15 mouse cellular contexts compared by ENCODE assay signal in the genomic region with DNA sequence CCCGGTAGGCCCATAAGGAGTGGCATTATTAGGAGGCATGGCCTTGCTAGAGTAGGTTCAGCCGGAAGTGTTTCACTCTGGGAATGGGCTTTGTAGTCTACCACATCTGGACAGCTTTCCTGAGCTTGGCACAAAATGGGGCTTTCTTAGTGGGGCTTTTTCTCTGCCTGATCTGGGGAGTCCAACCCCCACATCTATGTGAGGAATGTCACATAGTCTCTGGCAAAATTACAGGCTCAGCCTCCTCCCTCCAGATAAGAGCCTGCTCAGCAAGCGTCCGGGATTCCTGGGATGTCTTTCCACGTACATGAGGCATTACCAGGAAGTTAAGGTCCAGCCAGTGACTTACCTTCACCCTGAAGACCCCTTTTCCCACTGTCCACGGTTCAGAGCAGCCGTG. TPM values are rescaled to one million over a fixed set of nuclear protein-coding genes. Genes with fewer than 3 reads are reported as not detected.
DNase-seq lines count a peak whose midpoint lies in the region; ATAC-seq and TF ChIP-seq lines count a peak whose summit lies in the region.
"Had no signal": no experiment of that assay in that cellular context is flagged by ENCODE, and none has a peak within 500 bp of the region (broad histone marks: within the 10 kb centered on the region; RNA-seq: fewer than 3 reads in every experiment).

No protein-coding gene starts in this region.

- H3K9me3 ChIP-seq in heart, embryonic 10.5 days = no peaks in the 10 kb centered on the region
- H3K9me3 ChIP-seq in intestine, embryonic 15.5 days = no peaks in the 10 kb centered on the region
- no peaks in the 10 kb centered on the region for H3K9me3 ChIP-seq in lung, embryonic 15.5 days
- H3K9me3 ChIP-seq in midbrain, embryonic 16.5 days (replicated peaks; ENCODE audit: control insufficient read depth, low read length, poor library complexity, severe bottlenecking) = no peaks in the 10 kb centered on the region
- H3K9me3 ChIP-seq: embryonic facial prominence, embryonic 15.5 days; hindbrain, embryonic 12.5 days had no signal

- peak overlapping the region; percentile 92 for H3K27ac ChIP-seq in heart, embryonic 10.5 days
- H3K27ac ChIP-seq in bone marrow macrophage, adult 2 months (ENCODE audit: insufficient read depth, low read depth, low read length) = peak overlapping the region; percentile 99
- H3K27ac ChIP-seq in intestine, embryonic 15.5 days = peak overlapping the region; percentile 22; the same call in 1 of the 2 replicates
- H3K27ac ChIP-seq in lung, embryonic 15.5 days = peak overlapping the region; percentile 92
- no peak overlapping the region for H3K27ac ChIP-seq in midbrain, embryonic 16.5 days (ENCODE audit: low read length)
- H3K27ac ChIP-seq: hindbrain, embryonic 12.5 days had no signal

- H3K27me3 ChIP-seq in heart, embryonic 10.5 days (ENCODE audit: insufficient read depth, poor library complexity, severe bottlenecking) = no peaks in the 10 kb centered on the region
- H3K27me3 ChIP-seq in intestine, embryonic 15.5 days (replicated peaks) = no peaks in the 10 kb centered on the region
- H3K27me3 ChIP-seq in lung, embryonic 15.5 days = no peaks in the 10 kb centered on the region
- no peaks in the 10 kb centered on the region for H3K27me3 ChIP-seq in midbrain, embryonic 16.5 days (ENCODE audit: control insufficient read depth, insufficient read depth, low read depth, low read length)
- H3K27me3 ChIP-seq: embryonic facial prominence, embryonic 15.5 days; hindbrain, embryonic 12.5 days had no signal

- H3K4me3 ChIP-seq in heart, embryonic 10.5 days = no peak overlapping the region; the same call in 1 of the 2 replicates
- no peak overlapping the region for H3K4me3 ChIP-seq in bone marrow macrophage, adult 2 months (ENCODE audit: insufficient read depth, low read length)
- no peak overlapping the region for H3K4me3 ChIP-seq in intestine, embryonic 15.5 days (replicated peaks)
- H3K4me3 ChIP-seq in lung, embryonic 15.5 days = no peak overlapping the region
- no peak overlapping the region for H3K4me3 ChIP-seq in midbrain, embryonic 16.5 days (ENCODE audit: low read depth, low read length)
- H3K4me3 ChIP-seq: embryonic facial prominence, embryonic 15.5 days; hindbrain, embryonic 12.5 days; myocyte had no signal

- H3K4me2 ChIP-seq in intestine, embryonic 15.5 days (replicated peaks) = no peak overlapping the region
- no peak overlapping the region for H3K4me2 ChIP-seq in lung, embryonic 15.5 days
- no peak overlapping the region for H3K4me2 ChIP-seq in midbrain, embryonic 16.5 days (ENCODE audit: low read length)
- H3K4me2 ChIP-seq: embryonic facial prominence, embryonic 15.5 days; hindbrain, embryonic 12.5 days had no signal

- H3K9ac ChIP-seq in intestine, embryonic 15.5 days = no peak overlapping the region
- no peak overlapping the region for H3K9ac ChIP-seq in lung, embryonic 15.5 days
- H3K9ac ChIP-seq in midbrain, embryonic 16.5 days (ENCODE audit: low read depth, low read length) = no peak overlapping the region
- H3K9ac ChIP-seq: embryonic facial prominence, embryonic 15.5 days; forebrain, postnatal 0 days; hindbrain, embryonic 12.5 days had no signal

- H3K4me1 ChIP-seq in heart, embryonic 10.5 days = peaks cover 57% of the 10 kb centered on the region
- H3K4me1 ChIP-seq in bone marrow macrophage, adult 2 months (ENCODE audit: control insufficient read depth, insufficient read depth, low read length) = peaks cover 50% of the 10 kb centered on the region
- peaks cover 22% of the 10 kb centered on the region for H3K4me1 ChIP-seq in intestine, embryonic 15.5 days (replicated peaks)
- peaks cover 40% of the 10 kb centered on the region for H3K4me1 ChIP-seq in lung, embryonic 15.5 days
- H3K4me1 ChIP-seq in midbrain, embryonic 16.5 days (ENCODE audit: control insufficient read depth, insufficient read depth, low read length) = no peaks in the 10 kb centered on the region

- ATAC-seq in intestine, embryonic 15.5 days = no peak
- no peak for ATAC-seq in lung, embryonic 15.5 days (ENCODE audit: borderline replicate concordance, extremely low read depth, low FRiP score, low TSS enrichment)
- no peak for ATAC-seq in midbrain, embryonic 16.5 days
- ATAC-seq: forebrain, postnatal 0 days had no signal

- TF ChIP-seq CTCF in bone marrow macrophage, adult 2 months (IDR thresholded peaks at IDR 0.05; ENCODE audit: low read depth, low read length) = no peak

- H3K36me3 ChIP-seq in heart, embryonic 10.5 days = no peaks in the 10 kb centered on the region
- H3K36me3 ChIP-seq in intestine, embryonic 15.5 days = no peaks in the 10 kb centered on the region
- H3K36me3 ChIP-seq in lung, embryonic 15.5 days = no peaks in the 10 kb centered on the region
- no peaks in the 10 kb centered on the region for H3K36me3 ChIP-seq in midbrain, embryonic 16.5 days (ENCODE audit: control insufficient read depth, insufficient read depth, low read length)
- H3K36me3 ChIP-seq: embryonic facial prominence, embryonic 15.5 days; hindbrain, embryonic 12.5 days had no signal

- 35% methylated on average over 7 of the region's 7 CpGs for WGBS in heart, embryonic 10.5 days
- WGBS in intestine, embryonic 15.5 days = 54% methylated on average over 7 of the region's 7 CpGs
- 43% methylated on average over 7 of the region's 7 CpGs for WGBS in lung, embryonic 15.5 days
- 80% methylated on average over 7 of the region's 7 CpGs for WGBS in midbrain, embryonic 16.5 days

- peak; percentile 85 for DNase-seq in heart, embryonic 10.5 days (ENCODE audit: low spot score)
- DNase-seq in heart, postnatal 25 days (ENCODE audit: low spot score) = no peak
- DNase-seq in layer of hippocampus, postnatal 14 days (ENCODE audit: low spot score in 2 of 2) = no peak
- DNase-seq in left cerebral cortex, adult 18-20 months (ENCODE audit: low spot score in 2 of 2) = no peak
- DNase-seq: adrenal gland, postnatal 10 days; cerebellum, adult 8-10 months; forebrain, postnatal 0 days; layer of hippocampus, adult 9-11 months had no signal

- intact Hi-C loops in heart, postnatal 25 days (cut with DNase I) = no loop called here

- no peak for TF ChIP-seq POLR2A in bone marrow macrophage, adult 2 months (IDR thresholded peaks at IDR 0.05; ENCODE audit: borderline replicate concordance, low read depth, low read length)

RNA-seq across cellular contexts. Expression of gene Vdac2, which starts 1.1 kb away (rescaled TPM):
- 377 and 438 TPM in 2 replicates for polyA plus RNA-seq in heart, embryonic 10.5 days (2016; fragmentation: Nextera tagmentation; extraction: Ambion mirVana)
- total RNA-seq in heart, postnatal 25 days (2021) = 100 to 1,000 TPM; 494 to 528 TPM
- 211 and 222 TPM in 2 replicates for polyA plus RNA-seq in bone marrow macrophage, adult 2 months (2012; ENCODE audit: insufficient read depth, insufficient read length, missing spikeins)
- 368 and 384 TPM in 2 replicates for polyA plus RNA-seq in intestine, embryonic 15.5 days (2015; fragmentation: Nextera tagmentation; extraction: Ambion mirVana)
- 280 and 281 TPM in 2 replicates for polyA plus RNA-seq in lung, embryonic 15.5 days (2015; fragmentation: Nextera tagmentation; extraction: Ambion mirVana)
- 291 and 294 TPM in 2 replicates for polyA plus RNA-seq in midbrain, embryonic 16.5 days (2015; fragmentation: Nextera tagmentation; extraction: Ambion mirVana)
- total RNA-seq in layer of hippocampus, postnatal 14 days (2021) = 100 to 1,000 TPM; 231 to 233 TPM
- 100 to 1,000 TPM; 228 to 254 TPM for total RNA-seq in left cerebral cortex, adult 18-20 months (2021)

RNA-seq across cellular contexts. Expression of gene Comtd1, which starts 24.9 kb away (rescaled TPM):
- 48.1 and 52.2 TPM in 2 replicates for polyA plus RNA-seq in heart, embryonic 10.5 days (2016; fragmentation: Nextera tagmentation; extraction: Ambion mirVana)
- total RNA-seq in heart, postnatal 25 days (2021) = 1 to 10 TPM; 7.5 to 9.5 TPM
- polyA plus RNA-seq in bone marrow macrophage, adult 2 months (2012; ENCODE audit: insufficient read depth, insufficient read length, missing spikeins) = 15.5 and 23.1 TPM in 2 replicates
- polyA plus RNA-seq in intestine, embryonic 15.5 days (2015; fragmentation: Nextera tagmentation; extraction: Ambion mirVana) = 57.3 and 69.9 TPM in 2 replicates
- polyA plus RNA-seq in lung, embryonic 15.5 days (2015; fragmentation: Nextera tagmentation; extraction: Ambion mirVana) = 15.0 and 16.9 TPM in 2 replicates
- polyA plus RNA-seq in midbrain, embryonic 16.5 days (2015; fragmentation: Nextera tagmentation; extraction: Ambion mirVana) = 58.1 and 58.7 TPM in 2 replicates
- 10 to 100 TPM; 32.3 to 34.7 TPM for total RNA-seq in layer of hippocampus, postnatal 14 days (2021)
- 10 to 100 TPM; 26.7 to 34.2 TPM for total RNA-seq in left cerebral cortex, adult 18-20 months (2021)
